Mouse (Mus musculus): ENCODE data around the gene Mical2. TPM values are rescaled to one million over a fixed set of nuclear protein-coding genes. Genes with fewer than 3 reads are reported as not detected.

Mical2 gene
- polyA plus RNA-seq, 2 experiments = 5.0 to 7.5 TPM

DNA sequence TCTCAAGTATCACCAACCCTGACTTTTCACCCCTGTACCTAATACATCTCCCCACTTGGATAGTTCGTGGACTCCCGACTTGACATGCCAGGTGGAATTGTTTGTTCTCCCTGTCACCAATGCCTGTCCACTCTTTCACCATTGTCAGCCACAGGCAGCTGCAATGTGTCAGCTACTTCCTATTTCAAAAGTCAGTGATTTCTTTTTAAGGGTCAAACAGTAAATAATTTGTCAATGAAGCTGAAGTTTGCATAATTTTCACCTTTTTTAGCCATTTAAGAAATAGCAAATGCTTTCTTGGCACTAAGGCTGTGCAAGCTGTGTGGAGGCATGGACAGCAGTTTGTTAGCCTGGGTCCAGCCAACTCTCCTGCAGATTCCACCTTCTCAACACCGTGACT, 214.2 kb downstream of the Mical2 start:
- WGBS = 81% methylated on average over 3 of the region's 3 CpGs
- Histone ChIP-seq H3K9ac (ENCODE audit: low read depth, low read length, severe bottlenecking) (no peak overlapping the region), H3K27ac (replicated peaks; ENCODE audit: low read depth, low read length) (no peak overlapping the region), H3K4me1 (ENCODE audit: control insufficient read depth, insufficient read depth, low read length) (peaks cover 33% of the 10 kb centered on the region), H3K9me3 (ENCODE audit: control insufficient read depth, low read length) (no peaks in the 10 kb centered on the region), H3K4me3 (replicated peaks; ENCODE audit: low read length) (no peak overlapping the region), H3K36me3 (ENCODE audit: control insufficient read depth, insufficient read depth, low read length) (peaks cover 8% of the 10 kb centered on the region; the same call in 1 of the 2 replicates), H3K27me3 (ENCODE audit: control insufficient read depth, insufficient read depth, low read length) (no peaks in the 10 kb centered on the region), H3K4me2 (replicated peaks; ENCODE audit: low read depth, low read length, severe bottlenecking) (no peak overlapping the region)
- DNase-seq (ENCODE audit: low spot score) (no peak), ATAC-seq (ENCODE audit: low FRiP score, low read depth) (no peak)
- TF ChIP-seq POLR2A (IDR thresholded peaks at IDR 0.05; ENCODE audit: borderline replicate concordance, extremely low read depth, insufficient read depth, insufficient read length) = no peak

DNA sequence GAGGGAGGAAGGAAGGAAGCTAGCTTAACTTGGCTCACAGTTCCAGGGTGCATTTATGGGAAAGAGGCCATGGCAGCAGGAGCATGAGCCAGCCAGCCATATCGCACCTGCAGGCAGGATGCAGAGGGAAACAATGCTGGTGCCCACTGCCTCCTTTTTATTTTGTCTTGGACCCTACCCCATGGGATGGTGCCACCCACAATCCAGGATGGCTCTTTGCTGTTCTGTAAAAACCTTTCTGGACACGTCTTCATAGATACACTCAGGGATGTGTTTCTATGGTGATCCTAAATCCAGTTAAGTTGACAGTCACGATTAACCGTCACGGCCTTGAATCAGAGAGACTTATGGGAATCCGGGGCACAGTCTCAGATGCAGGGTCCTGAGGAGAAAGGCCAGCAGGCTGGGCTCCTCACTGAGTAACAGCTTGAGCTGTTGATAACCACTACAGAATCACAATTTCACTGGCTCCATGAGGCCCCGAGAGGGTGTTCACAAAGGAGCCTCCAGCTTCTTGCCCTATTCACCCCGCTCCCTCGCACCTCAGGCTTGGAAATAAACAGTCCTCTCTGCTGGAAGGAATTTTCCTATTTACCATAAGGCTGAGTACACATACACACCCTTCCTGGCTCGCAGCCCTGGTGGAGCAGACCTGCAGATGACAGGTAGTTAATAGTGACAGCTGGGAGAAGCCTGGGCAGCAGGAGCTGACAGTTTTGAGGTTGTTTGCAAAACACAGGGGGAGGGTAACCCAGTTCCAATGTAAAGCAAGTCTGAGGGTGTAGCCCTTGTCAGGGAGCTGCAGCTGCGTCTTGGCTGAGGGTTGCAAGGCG, 218.7 kb downstream of the Mical2 start:
- H3K27me3 ChIP-seq (ENCODE audit: control insufficient read depth, insufficient read depth, low read length) = no peaks in the 10 kb centered on the region
- H3K4me2 ChIP-seq (replicated peaks; ENCODE audit: low read depth, low read length, severe bottlenecking) = no peak overlapping the region
- 32% methylated on average over 12 of the region's 12 CpGs for WGBS
- no peaks in the 10 kb centered on the region for H3K9me3 ChIP-seq (ENCODE audit: control insufficient read depth, low read length)
- ATAC-seq (ENCODE audit: low FRiP score, low read depth) (peak; percentile 63), DNase-seq (ENCODE audit: low spot score) (peak; percentile 31)
- peaks cover 36% of the 10 kb centered on the region for H3K4me1 ChIP-seq (ENCODE audit: control insufficient read depth, insufficient read depth, low read length)
- H3K9ac ChIP-seq (ENCODE audit: low read depth, low read length, severe bottlenecking) = no peak overlapping the region
- no peaks in the 10 kb centered on the region for H3K36me3 ChIP-seq (ENCODE audit: control insufficient read depth, insufficient read depth, low read length)
- H3K4me3 ChIP-seq (replicated peaks; ENCODE audit: low read length) = no peak overlapping the region
- TF ChIP-seq POLR2A (IDR thresholded peaks at IDR 0.05; ENCODE audit: borderline replicate concordance, extremely low read depth, insufficient read depth, insufficient read length) = no peak
- 0 out of 2 replicates have a peak overlapping the region, but pooled peaks have one; percentile 43 for H3K27ac ChIP-seq (replicated peaks; ENCODE audit: low read depth, low read length)

DNA sequence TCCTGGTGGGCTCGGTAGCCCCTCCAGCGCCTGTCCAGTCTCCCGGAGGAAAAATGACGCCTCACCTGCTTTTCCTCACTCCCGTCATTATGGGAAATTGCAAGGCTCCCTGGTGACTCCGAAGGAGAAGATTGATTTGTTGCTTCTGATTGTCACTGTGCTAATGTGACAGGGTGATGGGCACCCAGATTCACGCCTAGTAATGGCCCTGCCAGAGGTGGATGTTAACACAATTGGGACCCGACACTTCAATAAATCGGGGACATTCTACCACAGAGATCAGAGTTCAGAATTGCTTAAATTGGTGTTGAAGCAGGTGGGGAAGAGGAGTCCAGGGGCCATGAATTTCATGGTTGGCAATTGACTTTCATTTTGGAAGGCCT, 219.3 kb downstream of the Mical2 start:
- H3K4me2 ChIP-seq (replicated peaks; ENCODE audit: low read depth, low read length, severe bottlenecking) = no peak overlapping the region
- no peak for ATAC-seq (ENCODE audit: low FRiP score, low read depth)

DNA sequence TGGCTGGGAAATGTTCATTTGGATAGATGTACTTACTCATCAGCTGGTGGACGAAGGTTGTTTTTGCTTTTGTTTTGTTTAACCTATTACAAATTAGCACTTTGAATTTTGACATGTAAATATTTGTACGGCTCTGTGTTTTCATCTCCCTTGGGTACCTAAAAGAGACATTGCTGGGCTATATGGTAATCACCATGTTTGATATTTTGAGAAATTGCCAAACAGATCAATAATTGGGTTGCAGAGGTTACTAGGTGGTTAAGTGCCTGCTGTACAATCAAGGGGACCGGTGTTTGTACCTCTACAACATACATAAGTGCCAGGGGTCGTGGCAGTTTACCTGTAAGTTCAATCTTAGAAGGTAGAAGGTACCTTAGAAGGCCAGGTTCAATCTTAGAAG, 220.8 kb downstream of the Mical2 start:
- Histone ChIP-seq H3K4me2 (replicated peaks; ENCODE audit: low read depth, low read length, severe bottlenecking) (no peak overlapping the region), H3K27me3 (ENCODE audit: control insufficient read depth, insufficient read depth, low read length) (no peaks in the 10 kb centered on the region), H3K27ac (replicated peaks; ENCODE audit: low read depth, low read length) (no peak overlapping the region), H3K9ac (ENCODE audit: low read depth, low read length, severe bottlenecking) (no peak overlapping the region), H3K36me3 (ENCODE audit: control insufficient read depth, insufficient read depth, low read length) (no peaks in the 10 kb centered on the region), H3K4me3 (replicated peaks; ENCODE audit: low read length) (no peak overlapping the region), H3K9me3 (ENCODE audit: control insufficient read depth, low read length) (no peaks in the 10 kb centered on the region), H3K4me1 (ENCODE audit: control insufficient read depth, insufficient read depth, low read length) (peaks cover 26% of the 10 kb centered on the region)
- 88% methylated on average over 4 of the region's 4 CpGs for WGBS
- ATAC-seq (ENCODE audit: low FRiP score, low read depth) = no peak
- TF ChIP-seq POLR2A (IDR thresholded peaks at IDR 0.05; ENCODE audit: borderline replicate concordance, extremely low read depth, insufficient read depth, insufficient read length) = no peak
- no peak for DNase-seq (ENCODE audit: low spot score)

More for the DNA sequence above, 219.3 kb downstream of the Mical2 start:
- Histone ChIP-seq H3K9me3 (ENCODE audit: control insufficient read depth, low read length) (no peaks in the 10 kb centered on the region), H3K4me1 (ENCODE audit: control insufficient read depth, insufficient read depth, low read length) (peaks cover 36% of the 10 kb centered on the region), H3K27ac (replicated peaks; ENCODE audit: low read depth, low read length) (no peak overlapping the region), H3K36me3 (ENCODE audit: control insufficient read depth, insufficient read depth, low read length) (no peaks in the 10 kb centered on the region), H3K4me3 (replicated peaks; ENCODE audit: low read length) (no peak overlapping the region), H3K9ac (ENCODE audit: low read depth, low read length, severe bottlenecking) (no peak overlapping the region), H3K27me3 (ENCODE audit: control insufficient read depth, insufficient read depth, low read length) (no peaks in the 10 kb centered on the region)
- no peak for DNase-seq (ENCODE audit: low spot score)
- WGBS = 23% methylated on average over 9 of the region's 9 CpGs
- TF ChIP-seq POLR2A (IDR thresholded peaks at IDR 0.05; ENCODE audit: borderline replicate concordance, extremely low read depth, insufficient read depth, insufficient read length) = no peak

DNA sequence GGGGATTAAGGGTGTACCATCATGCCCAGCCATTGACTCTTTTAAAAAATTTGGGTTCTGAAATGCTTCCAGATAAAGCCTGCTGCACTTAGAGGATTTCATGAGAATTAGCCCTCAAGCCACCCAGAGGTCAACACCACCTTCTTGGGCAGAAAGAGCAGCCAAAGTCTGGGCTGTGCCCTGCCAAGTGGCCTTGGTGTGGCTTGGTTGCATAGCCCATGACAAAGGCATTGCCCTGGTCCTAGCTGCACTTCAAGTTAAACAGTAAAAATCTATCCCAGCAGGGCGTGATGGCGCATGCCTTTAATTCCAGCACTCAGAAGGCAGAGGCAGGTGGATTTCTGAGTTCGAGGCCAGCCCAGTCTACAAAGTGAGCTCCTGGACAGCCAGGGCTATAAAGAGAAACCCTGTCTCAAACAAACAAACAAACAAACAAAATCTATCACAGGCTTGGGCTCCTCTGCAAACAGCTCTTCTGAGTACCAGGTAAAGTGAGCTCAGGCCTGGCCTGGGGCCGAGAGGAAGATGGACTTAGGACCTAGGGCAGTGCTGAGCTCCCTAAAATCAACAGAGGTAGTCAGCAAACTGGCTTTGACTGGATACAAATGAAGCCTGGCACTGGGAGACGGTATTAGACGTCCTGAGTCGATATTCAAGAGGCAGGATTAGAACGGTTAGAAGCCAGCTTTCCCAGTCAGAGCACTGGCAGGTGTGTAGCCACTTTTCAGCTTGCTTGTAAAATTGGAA, 224.5 kb downstream of the Mical2 start:
- no peak for TF ChIP-seq POLR2A (IDR thresholded peaks at IDR 0.05; ENCODE audit: borderline replicate concordance, extremely low read depth, insufficient read depth, insufficient read length)
- no peak overlapping the region for H3K4me2 ChIP-seq (replicated peaks; ENCODE audit: low read depth, low read length, severe bottlenecking)
- no peak overlapping the region for H3K9ac ChIP-seq (ENCODE audit: low read depth, low read length, severe bottlenecking)
- no peak overlapping the region for H3K4me3 ChIP-seq (replicated peaks; ENCODE audit: low read length)
- 78% methylated on average over 8 of the region's 8 CpGs for WGBS
- DNase-seq (ENCODE audit: low spot score) (no peak), ATAC-seq (ENCODE audit: low FRiP score, low read depth) (no peak)
- no peaks in the 10 kb centered on the region for H3K9me3 ChIP-seq (ENCODE audit: control insufficient read depth, low read length)
- H3K36me3 ChIP-seq (ENCODE audit: control insufficient read depth, insufficient read depth, low read length) = no peaks in the 10 kb centered on the region
- H3K4me1 ChIP-seq (ENCODE audit: control insufficient read depth, insufficient read depth, low read length) = peaks cover 21% of the 10 kb centered on the region
- no peak overlapping the region for H3K27ac ChIP-seq (replicated peaks; ENCODE audit: low read depth, low read length)
- H3K27me3 ChIP-seq (ENCODE audit: control insufficient read depth, insufficient read depth, low read length) = no peaks in the 10 kb centered on the region

Measured in limb, embryonic 14.5 days (tissue).